Mouse (Mus musculus) thymus, postnatal 0 days (tissue): Measurements from ENCODE around the gene Oosp2. TPM values are rescaled to one million over a fixed set of nuclear protein-coding genes. Genes with fewer than 3 reads are reported as not detected.

Source experiments
- DNase-seq: peaks from one replicate; pipeline ENCODE4 v3.0.0-alpha.2; 2015; ENCODE audit warnings: low spot score
- polyA plus RNA-seq: library from polyadenylated mRNA; unstranded; fragments of >200 nt; fragmentation: Nextera tagmentation; extraction: Ambion mirVana; gene quantifications from 2 replicates; pipeline ENCODE4 v1.2.1, GENCODE M21; 2015

Oosp2 gene
- polyA plus RNA-seq: not detected in 2 replicates

GRCm38 (mm10) chr19:11660459-11660858, at the start of gene Oosp2:
TSS of gene Oosp2 (minus strand) at chr19:11660559.
- DNase-seq: no peak

- DNase-seq: no peak
Measured at GRCm38 (mm10) chr19:11698342-11698741, 38.0 kb upstream of the Oosp2 start.

GRCm38 (mm10) chr19:11696755-11697154, 36.4 kb upstream of the Oosp2 start, which contains the start of gene Oosp3:
TSS of gene Oosp3 (plus strand) at chr19:11697055.
- no peak for DNase-seq

GRCm38 (mm10) chr19:11691454-11691853, 31.1 kb upstream of the Oosp2 start:
- no peak for DNase-seq

GRCm38 (mm10) chr19:11690839-11691238, 30.5 kb upstream of the Oosp2 start, which contains the start of gene Oosp1:
TSS of gene Oosp1 (minus strand) at chr19:11691150.
- DNase-seq: peak; percentile 34

- DNase-seq: no peak
Measured at GRCm38 (mm10) chr19:11661562-11661961, 1.2 kb upstream of the Oosp2 start.

GRCm38 (mm10) chr19:11659142-11659541, 1.2 kb downstream of the Oosp2 start:
- no peak for DNase-seq

- DNase-seq: no peak
Measured at GRCm38 (mm10) chr19:11649564-11649963, 10.8 kb downstream of the Oosp2 start.

- no peak for DNase-seq
Measured at GRCm38 (mm10) chr19:11646166-11646565, 14.2 kb downstream of the Oosp2 start.

- no peak for DNase-seq
Measured at GRCm38 (mm10) chr19:11640732-11641131, 19.6 kb downstream of the Oosp2 start, which contains the start of gene Ms4a3. TSS of gene Ms4a3 (minus strand) at chr19:11640851.

- DNase-seq: no peak
Measured at GRCm38 (mm10) chr19:11639038-11639437, 21.3 kb downstream of the Oosp2 start.

- no peak for DNase-seq
Measured at GRCm38 (mm10) chr19:11635572-11635971, 24.8 kb downstream of the Oosp2 start.

GRCm38 (mm10) chr19:11634330-11634729, 26.0 kb downstream of the Oosp2 start:
- no peak for DNase-seq

GRCm38 (mm10) chr19:11633732-11634131, 26.6 kb downstream of the Oosp2 start:
- DNase-seq: no peak

- DNase-seq: no peak
Measured at GRCm38 (mm10) chr19:11625231-11625630, 35.1 kb downstream of the Oosp2 start.

- no peak for DNase-seq
Measured at GRCm38 (mm10) chr19:11624800-11625199, 35.6 kb downstream of the Oosp2 start.

- DNase-seq: no peak
Measured at GRCm38 (mm10) chr19:11623551-11623950, 36.8 kb downstream of the Oosp2 start, which contains the start of gene Ms4a2. TSS of gene Ms4a2 (minus strand) at chr19:11623719.

- no peak for DNase-seq
Measured at GRCm38 (mm10) chr19:11617983-11618382, 42.4 kb downstream of the Oosp2 start.

- no peak for DNase-seq
Measured at GRCm38 (mm10) chr19:11614805-11615204, 45.6 kb downstream of the Oosp2 start.

GRCm38 (mm10) chr19:11613776-11614443, 46.4 kb downstream of the Oosp2 start:
- no peak for DNase-seq

GRCm38 (mm10) chr19:11613084-11613483, 47.3 kb downstream of the Oosp2 start:
- no peak for DNase-seq

- no peak for DNase-seq
Measured at GRCm38 (mm10) chr19:11612293-11612692, 48.1 kb downstream of the Oosp2 start.

GRCm38 (mm10) chr19:11611541-11611945, 48.8 kb downstream of the Oosp2 start:
- peak; percentile 48 for DNase-seq
